Mouse (Mus musculus): ENCODE results near the gene Il9.

Gene Il9

DNA sequence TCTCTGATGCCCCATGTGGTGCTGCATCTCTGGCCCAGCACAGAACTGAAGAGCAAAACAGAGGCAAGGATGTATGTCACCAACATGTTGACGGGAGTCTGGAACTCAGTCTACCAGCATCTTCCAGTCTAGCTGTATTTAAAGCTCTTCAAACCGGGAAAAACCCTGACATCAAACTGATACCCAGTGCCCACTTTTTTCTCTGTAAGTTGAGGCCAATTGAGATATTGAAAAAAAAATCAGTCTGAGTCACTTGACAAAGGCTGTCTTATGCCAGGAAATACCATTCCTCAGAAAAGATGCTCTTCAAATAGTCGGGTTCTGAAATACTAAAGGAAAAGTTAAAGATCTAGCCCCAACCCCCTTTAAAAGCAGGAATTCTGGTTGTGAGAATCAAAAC lies at the start of gene Il9:
TSS of gene Il9 (minus strand) at position 101 of the 400 bp plus-strand sequence.
- in situ Hi-C loops (cut with MboI; ENCODE audit: low pct_unique_long_range_greater_than_20kb in 1 of 2, low sequenced_read_pairs in 2 of 2, unreplicated experiment in 1 of 2) = loop anchor here in 1 of 2 experiments (10.0 kb wide), 1 partner anchor 283 kb away; no protein-coding TSS in a partner anchor

- in situ Hi-C loops (cut with MboI; ENCODE audit: low pct_unique_long_range_greater_than_20kb in 1 of 2, low sequenced_read_pairs in 2 of 2, unreplicated experiment in 1 of 2) = no loop called here
Measured at GRCm38 (mm10) chr13:56529685-56530084, 47.6 kb upstream of the Il9 start.

DNA sequence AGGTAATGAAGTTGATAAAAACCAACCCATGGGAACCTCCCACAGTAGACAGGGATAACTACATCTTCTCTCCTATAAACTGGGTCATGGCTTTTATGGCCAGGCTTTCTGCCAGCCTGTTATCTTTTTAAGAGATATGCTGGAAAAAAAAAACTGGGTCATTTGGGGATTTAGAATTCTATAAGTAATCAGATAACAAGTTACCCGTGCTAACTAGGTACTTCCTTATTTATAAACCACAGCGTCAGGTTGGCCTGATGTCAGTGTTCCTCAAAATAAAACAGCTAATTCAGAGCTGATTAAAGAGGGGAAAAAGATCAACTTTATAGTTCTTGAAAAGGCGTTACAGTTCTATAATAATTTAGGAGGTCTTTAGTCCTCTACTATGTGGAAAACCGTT lies 47.0 kb upstream of the Il9 start:
- in situ Hi-C loops (cut with MboI; ENCODE audit: low pct_unique_long_range_greater_than_20kb in 1 of 2, low sequenced_read_pairs in 2 of 2, unreplicated experiment in 1 of 2) = no loop called here

DNA sequence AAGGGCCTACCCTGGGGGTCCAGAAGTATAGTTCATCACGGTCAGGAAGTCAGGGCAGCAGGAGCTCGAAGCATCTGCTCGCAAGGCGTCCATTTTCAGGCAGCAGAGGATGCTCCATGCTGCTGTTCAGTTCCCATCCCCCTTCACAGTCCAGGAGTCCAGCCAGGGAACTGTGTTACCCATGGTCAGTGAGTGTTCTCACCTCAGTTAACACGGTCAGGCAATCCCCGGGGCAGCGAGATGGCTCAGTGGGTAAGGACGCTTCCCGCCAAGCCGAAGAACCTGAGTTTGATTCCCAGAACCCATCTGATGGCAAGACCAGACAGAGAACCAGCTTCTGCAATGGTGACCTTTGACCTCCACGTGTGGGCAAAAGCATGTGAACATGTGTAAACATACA lies 46.2 kb upstream of the Il9 start:
- in situ Hi-C loops (cut with MboI; ENCODE audit: low pct_unique_long_range_greater_than_20kb in 1 of 2, low sequenced_read_pairs in 2 of 2, unreplicated experiment in 1 of 2) = no loop called here

DNA sequence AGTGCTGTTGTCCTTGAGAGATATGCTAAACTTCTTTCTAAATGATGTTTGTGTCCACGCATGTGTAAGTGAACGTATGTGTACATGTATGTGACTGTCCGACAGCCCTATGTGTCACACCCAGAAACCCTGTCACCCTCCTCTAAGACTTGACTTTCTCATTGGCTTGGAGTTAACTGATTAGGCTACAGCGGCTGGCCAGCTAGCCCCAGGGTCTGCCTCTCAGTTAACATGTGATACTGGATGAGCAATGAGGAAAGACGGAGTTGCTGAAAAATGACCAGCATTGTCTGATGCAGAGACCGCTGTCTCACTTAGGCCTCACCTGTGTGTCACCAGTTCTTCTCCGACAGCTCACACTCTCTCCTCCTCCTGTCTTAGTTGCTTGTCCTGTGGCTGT lies 45.8 kb upstream of the Il9 start:
- in situ Hi-C loops (cut with MboI; ENCODE audit: low pct_unique_long_range_greater_than_20kb in 1 of 2, low sequenced_read_pairs in 2 of 2, unreplicated experiment in 1 of 2) = no loop called here

GRCm38 (mm10) chr13:56526871-56527270 lies 44.8 kb upstream of the Il9 start:
- in situ Hi-C loops (cut with MboI; ENCODE audit: low pct_unique_long_range_greater_than_20kb in 1 of 2, low sequenced_read_pairs in 2 of 2, unreplicated experiment in 1 of 2) = no loop called here

DNA sequence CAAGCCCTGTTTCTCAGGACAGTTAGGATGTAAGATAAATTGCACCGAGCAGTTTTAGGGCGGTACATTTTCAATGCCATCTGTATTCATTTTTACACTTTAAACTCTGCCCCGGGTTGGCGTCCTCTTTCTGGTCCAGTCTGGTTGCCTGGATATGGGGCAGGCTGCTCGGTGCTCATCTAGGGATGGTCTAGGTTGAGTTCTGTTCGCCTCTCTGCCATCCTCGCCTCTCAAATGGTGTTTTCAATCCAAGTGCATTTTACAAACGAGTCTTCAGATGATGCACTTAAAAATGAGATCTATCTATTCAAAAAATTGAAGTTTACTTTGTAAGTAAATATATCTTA lies 40.7 kb upstream of the Il9 start:
- in situ Hi-C loops (cut with MboI; ENCODE audit: low pct_unique_long_range_greater_than_20kb in 1 of 2, low sequenced_read_pairs in 2 of 2, unreplicated experiment in 1 of 2) = no loop called here

DNA sequence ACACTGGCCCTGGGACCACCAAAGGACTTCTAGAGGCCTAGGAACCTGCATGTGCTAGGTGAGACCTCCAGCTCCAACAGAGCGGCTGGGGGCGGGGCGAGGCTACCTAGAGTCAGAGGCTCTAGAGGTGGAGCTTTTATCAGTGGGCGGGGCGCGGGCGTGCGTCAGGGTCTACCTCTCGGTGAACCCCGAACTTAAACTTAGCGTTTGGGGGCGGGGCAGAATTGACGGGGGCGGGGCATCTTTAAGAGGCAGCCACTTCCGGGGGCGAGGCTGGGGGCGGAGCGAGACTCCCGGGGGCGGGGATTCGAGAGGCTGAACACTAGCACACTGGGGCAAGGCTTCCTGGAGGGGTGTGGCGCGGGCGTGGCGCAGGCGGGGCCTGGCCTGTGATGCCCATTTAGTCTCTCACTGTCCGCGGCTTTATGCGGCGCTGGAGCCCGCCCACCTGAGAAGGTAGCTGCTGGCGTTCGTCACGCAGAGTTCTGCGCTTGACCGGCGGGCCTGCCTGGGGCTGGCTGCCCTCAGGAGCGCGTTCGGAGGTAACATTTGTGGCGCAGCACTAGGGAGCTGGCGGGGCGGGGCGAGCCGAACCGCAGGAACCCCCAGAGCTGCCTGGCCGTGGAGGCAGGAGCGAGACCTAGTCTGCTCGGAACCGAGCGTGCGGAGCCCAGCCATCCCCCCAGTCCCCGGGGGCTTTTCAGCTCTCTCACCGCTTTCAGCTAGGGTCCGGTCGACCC lies 40.2 kb upstream of the Il9 start, which contains the start of gene Fbxl21:
TSS of gene Fbxl21 (plus strand) at position 392 of the 740 bp plus-strand sequence.
- in situ Hi-C loops (cut with MboI; ENCODE audit: low pct_unique_long_range_greater_than_20kb in 1 of 2, low sequenced_read_pairs in 2 of 2, unreplicated experiment in 1 of 2) = no loop called here

DNA sequence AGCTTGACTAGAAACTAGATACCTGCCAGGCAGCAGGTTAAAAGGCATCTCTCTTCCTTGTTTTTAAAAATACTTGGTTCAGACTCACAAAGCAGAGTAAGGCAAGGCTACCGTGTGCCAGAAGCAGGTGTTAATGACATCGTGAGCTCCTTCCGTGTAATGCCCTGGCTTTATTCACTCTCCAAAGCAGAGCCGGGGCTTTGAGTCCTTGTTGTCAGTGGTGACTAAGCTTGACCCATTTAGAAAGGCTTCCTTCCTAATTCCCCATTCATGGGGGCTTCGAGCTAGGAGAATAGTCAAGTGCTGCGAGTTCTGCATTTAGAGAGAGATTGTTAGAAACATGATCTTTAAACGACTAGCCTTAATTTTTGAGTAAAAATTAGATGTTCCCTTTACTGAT lies 34.8 kb upstream of the Il9 start:
- in situ Hi-C loops (cut with MboI; ENCODE audit: low pct_unique_long_range_greater_than_20kb in 1 of 2, low sequenced_read_pairs in 2 of 2, unreplicated experiment in 1 of 2) = no loop called here

DNA sequence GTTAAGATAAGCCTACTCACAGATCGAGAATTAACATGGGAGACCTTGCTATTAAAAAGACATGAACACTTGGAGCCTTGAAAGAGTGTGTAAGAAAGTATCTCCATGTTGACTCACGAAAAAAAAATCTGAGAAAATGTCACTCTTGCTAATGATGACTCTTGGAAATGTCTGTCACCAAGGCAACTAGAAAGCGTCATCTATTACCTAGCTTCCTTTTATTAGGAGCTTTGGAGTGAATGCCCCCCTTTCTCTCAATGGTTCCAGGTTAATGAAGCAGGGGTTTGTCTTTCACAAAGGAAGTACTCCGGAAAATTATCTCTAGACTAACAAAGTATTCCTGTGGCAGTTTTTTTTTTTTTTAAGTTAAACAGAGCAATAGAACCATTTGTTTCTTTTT lies 34.3 kb upstream of the Il9 start:
- in situ Hi-C loops (cut with MboI; ENCODE audit: low pct_unique_long_range_greater_than_20kb in 1 of 2, low sequenced_read_pairs in 2 of 2, unreplicated experiment in 1 of 2) = no loop called here

DNA sequence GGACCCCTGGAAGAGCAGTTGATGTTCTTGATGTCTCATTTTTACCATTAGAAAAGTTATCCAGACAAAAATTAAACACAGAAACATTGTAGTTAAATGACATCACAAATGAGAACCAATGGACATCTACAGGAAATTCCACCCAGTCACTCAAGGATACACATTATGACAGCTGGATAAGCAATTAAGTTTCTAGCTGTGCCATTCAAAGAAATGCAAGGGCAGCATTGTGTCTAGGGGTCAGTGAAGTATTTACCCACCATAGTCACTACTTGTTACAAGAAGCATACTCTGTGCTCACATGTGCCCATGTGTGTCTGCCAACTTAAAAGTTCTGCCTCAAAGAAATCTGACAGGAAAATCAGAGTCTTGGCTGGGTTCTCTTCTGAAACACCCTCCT lies 31.5 kb upstream of the Il9 start:
- in situ Hi-C loops (cut with MboI; ENCODE audit: low pct_unique_long_range_greater_than_20kb in 1 of 2, low sequenced_read_pairs in 2 of 2, unreplicated experiment in 1 of 2) = no loop called here

- in situ Hi-C loops (cut with MboI; ENCODE audit: low pct_unique_long_range_greater_than_20kb in 1 of 2, low sequenced_read_pairs in 2 of 2, unreplicated experiment in 1 of 2) = no loop called here
Measured at GRCm38 (mm10) chr13:56509796-56510195, 27.8 kb upstream of the Il9 start.

- in situ Hi-C loops (cut with MboI; ENCODE audit: low pct_unique_long_range_greater_than_20kb in 1 of 2, low sequenced_read_pairs in 2 of 2, unreplicated experiment in 1 of 2) = no loop called here
Measured at GRCm38 (mm10) chr13:56506871-56507496, 24.9 kb upstream of the Il9 start.

DNA sequence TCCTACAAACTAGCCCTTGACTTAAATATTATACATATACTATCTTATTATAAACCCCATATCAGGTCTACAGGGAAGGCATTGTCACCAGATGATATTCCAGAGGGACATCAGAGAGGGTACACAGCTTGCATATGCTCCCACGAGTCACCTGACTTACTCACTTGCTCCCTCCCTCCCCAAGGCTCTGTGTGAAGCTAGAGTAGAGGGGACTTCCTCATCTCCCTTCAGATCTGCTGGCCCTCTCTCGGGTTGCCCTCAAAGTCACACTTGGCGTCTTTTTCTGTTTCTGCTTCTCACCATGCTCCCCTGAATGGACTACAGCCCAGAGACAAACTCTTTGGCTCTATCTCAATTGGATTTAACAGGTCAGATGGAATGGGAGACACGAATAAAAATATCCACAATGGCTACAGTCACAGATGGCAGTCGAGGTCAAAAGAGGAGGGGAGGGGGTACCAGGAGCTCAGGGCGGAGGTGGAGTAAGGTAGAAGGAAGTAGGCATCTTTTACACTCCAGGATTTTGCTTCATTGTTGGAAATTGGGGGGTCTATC lies 19.9 kb upstream of the Il9 start:
- in situ Hi-C loops (cut with MboI; ENCODE audit: low pct_unique_long_range_greater_than_20kb in 1 of 2, low sequenced_read_pairs in 2 of 2, unreplicated experiment in 1 of 2) = no loop called here

DNA sequence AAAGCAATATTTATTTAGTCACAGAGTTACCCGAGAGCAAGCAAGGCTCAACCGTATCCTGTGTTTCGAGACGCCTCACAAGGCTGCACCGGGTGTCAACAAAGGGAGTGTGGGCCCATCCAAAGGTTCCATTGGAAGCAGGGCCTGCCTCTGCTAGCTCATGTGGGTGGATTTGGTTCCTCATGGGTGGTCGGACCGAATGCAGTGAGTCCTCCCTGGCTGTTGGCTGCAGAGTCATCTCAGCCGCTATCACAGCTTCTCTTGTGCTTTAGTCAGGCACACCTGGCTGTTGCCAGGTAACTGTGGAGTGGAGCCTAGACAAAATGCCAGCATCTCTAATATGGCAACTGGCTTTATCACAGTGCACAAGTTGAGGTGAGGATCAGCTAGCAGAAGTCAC lies 18.6 kb upstream of the Il9 start:
- in situ Hi-C loops (cut with MboI; ENCODE audit: low pct_unique_long_range_greater_than_20kb in 1 of 2, low sequenced_read_pairs in 2 of 2, unreplicated experiment in 1 of 2) = no loop called here

DNA sequence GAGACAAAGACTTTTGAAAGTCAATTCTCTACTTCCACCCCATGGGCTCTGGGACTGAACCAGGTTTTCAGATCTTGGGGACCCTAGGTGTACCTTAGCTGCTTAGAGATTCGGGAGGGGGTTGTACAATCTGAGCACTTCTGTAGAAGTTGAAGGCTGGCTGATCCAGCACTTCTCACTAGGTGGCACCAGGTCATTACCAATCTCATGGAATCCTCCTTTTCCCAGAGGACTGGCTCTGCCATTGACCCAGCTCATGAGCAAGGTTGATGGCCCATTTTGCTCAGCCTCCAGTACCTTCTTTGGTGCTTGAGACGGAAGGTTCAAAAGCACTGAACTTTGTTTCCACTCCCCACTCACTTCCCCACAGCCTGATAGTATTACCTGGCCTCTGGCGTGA lies 18.1 kb upstream of the Il9 start:
- in situ Hi-C loops (cut with MboI; ENCODE audit: low pct_unique_long_range_greater_than_20kb in 1 of 2, low sequenced_read_pairs in 2 of 2, unreplicated experiment in 1 of 2) = no loop called here

GRCm38 (mm10) chr13:56494440-56494839 lies 12.4 kb upstream of the Il9 start:
- in situ Hi-C loops (cut with MboI; ENCODE audit: low pct_unique_long_range_greater_than_20kb in 1 of 2, low sequenced_read_pairs in 2 of 2, unreplicated experiment in 1 of 2) = no loop called here

DNA sequence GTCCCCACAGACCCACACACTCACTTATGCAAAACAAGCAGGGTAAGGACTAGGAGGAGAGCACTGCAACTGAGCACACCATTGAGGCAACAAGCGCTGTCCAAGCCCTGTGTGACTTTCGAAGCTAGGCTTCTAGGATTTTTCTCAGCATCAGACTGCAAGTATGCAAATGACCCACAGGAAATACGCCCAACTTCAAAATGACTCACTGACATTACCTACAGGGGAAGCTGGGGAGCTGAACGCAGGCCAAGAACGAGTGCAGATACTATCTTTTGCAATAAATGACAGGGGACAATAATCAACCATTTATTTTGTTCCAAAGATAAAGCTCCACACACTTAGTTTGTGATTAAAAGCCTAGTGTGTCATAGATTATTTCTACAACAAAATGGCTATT lies 6.0 kb upstream of the Il9 start:
- in situ Hi-C loops (cut with MboI; ENCODE audit: low pct_unique_long_range_greater_than_20kb in 1 of 2, low sequenced_read_pairs in 2 of 2, unreplicated experiment in 1 of 2) = loop anchor here in 1 of 2 experiments (10.0 kb wide), 1 partner anchor 277 kb away; no protein-coding TSS in a partner anchor

DNA sequence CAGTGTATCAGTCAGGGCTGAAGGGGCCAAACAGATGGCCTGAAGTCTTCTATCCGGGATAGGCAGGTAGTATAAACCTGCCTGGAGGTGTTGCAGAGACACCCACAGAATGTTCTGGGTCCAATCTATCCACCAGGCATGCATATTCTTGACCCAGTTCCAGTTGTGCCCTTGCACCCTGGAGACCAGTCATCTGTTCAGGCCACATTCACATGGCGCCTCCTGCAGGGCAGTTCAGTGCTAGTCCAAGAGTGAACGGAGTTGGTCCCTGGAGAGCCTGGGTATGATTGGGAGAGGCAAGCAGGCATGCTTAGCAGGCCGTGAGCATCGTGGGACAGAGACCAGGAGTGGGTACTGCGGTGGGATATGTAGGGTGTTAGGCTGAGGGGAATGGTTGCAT lies 4.0 kb downstream of the Il9 start:
- in situ Hi-C loops (cut with MboI; ENCODE audit: low pct_unique_long_range_greater_than_20kb in 1 of 2, low sequenced_read_pairs in 2 of 2, unreplicated experiment in 1 of 2) = no loop called here

DNA sequence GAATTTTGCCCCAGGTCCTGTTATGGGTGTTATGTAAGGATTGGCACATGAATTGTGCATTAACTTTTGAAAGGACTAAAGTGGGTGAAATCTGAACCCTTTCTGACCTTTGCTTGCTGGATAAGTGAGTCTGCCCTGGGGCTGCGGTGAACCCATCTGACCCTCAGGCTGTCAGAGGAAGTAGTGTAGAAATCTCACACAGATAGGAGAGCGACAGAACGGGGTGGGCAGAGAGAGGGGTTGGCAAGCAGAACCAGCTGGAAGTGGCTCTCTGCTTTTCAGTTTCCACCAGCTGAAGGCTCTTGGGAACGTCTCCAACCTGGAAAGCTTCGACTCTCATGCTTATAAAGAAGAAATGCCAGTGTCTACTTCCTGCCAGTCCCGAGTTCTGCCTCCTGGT lies 4.8 kb downstream of the Il9 start:
- in situ Hi-C loops (cut with MboI; ENCODE audit: low pct_unique_long_range_greater_than_20kb in 1 of 2, low sequenced_read_pairs in 2 of 2, unreplicated experiment in 1 of 2) = no loop called here
